Mouse (Mus musculus): ENCODE results near the gene Ccdc97.

GRCm38 (mm10) chr7:25712801-25713200 is 6.1 kb downstream of the Ccdc97 start:
- TF ChIP-seq CTCF (IDR thresholded peaks at IDR 0.05; ENCODE audit: control insufficient read depth, insufficient read depth, insufficient read length) = no peak
- no peak for TF ChIP-seq MYOD1 (IDR thresholded peaks at IDR 0.05; ENCODE audit: control insufficient read depth, insufficient read length, low read depth)
- TF ChIP-seq USF1 (IDR thresholded peaks at IDR 0.05; ENCODE audit: low read depth) = no peak
- TF ChIP-seq CEBPB (IDR thresholded peaks at IDR 0.05; ENCODE audit: low read depth) = no peak
- TF ChIP-seq MAX (IDR thresholded peaks at IDR 0.05) = no peak
- TF ChIP-seq MYOG (IDR thresholded peaks at IDR 0.05; ENCODE audit: control insufficient read depth, extremely low read depth, insufficient read length) = no peak
- no peak for TF ChIP-seq FOSL1 (IDR thresholded peaks at IDR 0.05; ENCODE audit: insufficient read depth, low read length, poor library complexity, severe bottlenecking)

Measured in C2C12 (cell line).